ENCODE assay signal across 8 mouse cellular contexts in genomic region chr2:167348376-167349282, GRCm38 (mm10). TPM values are rescaled to one million over a fixed set of nuclear protein-coding genes. Genes with fewer than 3 reads are reported as not detected.
DNase-seq lines count a peak whose midpoint lies in the region; ATAC-seq lines count a peak whose summit lies in the region.

Gene B4galt5 (minus strand): TSS chr2:167349183.

- ATAC-seq in embryonic facial prominence, embryonic 13.5 days (ENCODE audit: insufficient number of reproducible peaks, insufficient read depth, low FRiP score, low TSS enrichment, low read depth), result peak; percentile 4
- ATAC-seq in midbrain, embryonic 13.5 days, result peak; percentile 79

- DNase-seq in kidney, adult 18-20 months, result peak; percentile 44
- no peak for DNase-seq in kidney, adult 9 months
- DNase-seq in adrenal gland, adult 2 months, result peak; percentile 55
- DNase-seq in heart, postnatal 14 days, result peak in 1 of 2 experiments; percentile 26
- no peak for DNase-seq in left cerebral cortex, adult 8-10 months (ENCODE audit: low spot score in 2 of 2)
- peak; percentile 38 for DNase-seq in thymus, postnatal 0 days (ENCODE audit: low spot score)

- peaks cover 16% of the 10 kb centered on the region for H3K27me3 ChIP-seq in embryonic facial prominence, embryonic 13.5 days
- H3K27me3 ChIP-seq in midbrain, embryonic 13.5 days, result peaks cover 21% of the 10 kb centered on the region

- H3K4me2 ChIP-seq in embryonic facial prominence, embryonic 13.5 days, result peak within 1 kb of the TSS; percentile 89
- H3K4me2 ChIP-seq in midbrain, embryonic 13.5 days (replicated peaks), result peak within 1 kb of the TSS; percentile 70

- no peaks in the 10 kb centered on the region for H3K36me3 ChIP-seq in embryonic facial prominence, embryonic 13.5 days
- no peaks in the 10 kb centered on the region for H3K36me3 ChIP-seq in midbrain, embryonic 13.5 days

- H3K4me1 ChIP-seq in embryonic facial prominence, embryonic 13.5 days, result peaks cover 32% of the 10 kb centered on the region
- H3K4me1 ChIP-seq in midbrain, embryonic 13.5 days (replicated peaks), result peaks cover 35% of the 10 kb centered on the region

- WGBS in embryonic facial prominence, embryonic 13.5 days, result under 1% methylated on average over 89 of the region's 111 CpGs
- WGBS in midbrain, embryonic 13.5 days, result under 1% methylated on average over 63 of the region's 111 CpGs

- no peaks in the 10 kb centered on the region for H3K9me3 ChIP-seq in embryonic facial prominence, embryonic 13.5 days
- H3K9me3 ChIP-seq in midbrain, embryonic 13.5 days, result no peaks in the 10 kb centered on the region

- H3K27ac ChIP-seq in embryonic facial prominence, embryonic 13.5 days, result peak within 1 kb of the TSS; percentile 80
- peak within 1 kb of the TSS; percentile 91 for H3K27ac ChIP-seq in midbrain, embryonic 13.5 days

- H3K4me3 ChIP-seq in embryonic facial prominence, embryonic 13.5 days, result peak within 1 kb of the TSS; percentile 83
- H3K4me3 ChIP-seq in midbrain, embryonic 13.5 days (replicated peaks), result peak within 1 kb of the TSS; percentile 76

- intact Hi-C loops in heart, postnatal 14 days (cut with DNase I), result loop anchor here (1.0 to 5.0 kb wide), 2 partner anchors 34 to 71 kb away; no protein-coding TSS in a partner anchor

- H3K9ac ChIP-seq in embryonic facial prominence, embryonic 13.5 days, result peak within 1 kb of the TSS; percentile 89
- H3K9ac ChIP-seq in midbrain, embryonic 13.5 days (replicated peaks), result peak within 1 kb of the TSS; percentile 90

RNA-seq across cellular contexts. Expression of gene B4galt5, which starts in this region (rescaled TPM):
- total RNA-seq in adrenal gland, adult 2 months (2021), result 100 to 1,000 TPM in 1 of 2 experiments, 10 to 100 TPM in 1; 92.7 to 113 TPM
- polyA plus RNA-seq in adrenal gland, adult 2 months (2012; rRNA removed), result 43.9 and 47.6 TPM in 2 replicates
- 7.6 and 8.9 TPM in 2 replicates for polyA plus RNA-seq in embryonic facial prominence, embryonic 13.5 days (2015; fragmentation: Nextera tagmentation; extraction: Ambion mirVana)
- total RNA-seq in heart, postnatal 14 days (2021), result 10 to 100 TPM; 18.5 to 19.8 TPM
- 10 to 100 TPM; 40.3 to 52.1 (median 43.5) TPM for total RNA-seq in left cerebral cortex, adult 8-10 months (2022)
- 10.6 and 11.2 TPM in 2 replicates for polyA plus RNA-seq in midbrain, embryonic 13.5 days (2015; fragmentation: Nextera tagmentation; extraction: Ambion mirVana)
- polyA plus RNA-seq in thymus, postnatal 0 days (2015; fragmentation: Nextera tagmentation; extraction: Ambion mirVana), result 4.6 and 5.8 TPM in 2 replicates

Comparison
In these comparisons a context has a peak if more than half of its experiments do, and no peak if none do; other contexts are left out.
1. DNase-seq: peak in kidney, adult 18-20 months (single experiment), adrenal gland, adult 2 months (single experiment) and thymus, postnatal 0 days (single experiment); none in kidney, adult 9 months (single experiment) and left cerebral cortex, adult 8-10 months (0 of 2).